Mouse (Mus musculus): ENCODE data around the gene Efhd1.

Gene Efhd1

DNA sequence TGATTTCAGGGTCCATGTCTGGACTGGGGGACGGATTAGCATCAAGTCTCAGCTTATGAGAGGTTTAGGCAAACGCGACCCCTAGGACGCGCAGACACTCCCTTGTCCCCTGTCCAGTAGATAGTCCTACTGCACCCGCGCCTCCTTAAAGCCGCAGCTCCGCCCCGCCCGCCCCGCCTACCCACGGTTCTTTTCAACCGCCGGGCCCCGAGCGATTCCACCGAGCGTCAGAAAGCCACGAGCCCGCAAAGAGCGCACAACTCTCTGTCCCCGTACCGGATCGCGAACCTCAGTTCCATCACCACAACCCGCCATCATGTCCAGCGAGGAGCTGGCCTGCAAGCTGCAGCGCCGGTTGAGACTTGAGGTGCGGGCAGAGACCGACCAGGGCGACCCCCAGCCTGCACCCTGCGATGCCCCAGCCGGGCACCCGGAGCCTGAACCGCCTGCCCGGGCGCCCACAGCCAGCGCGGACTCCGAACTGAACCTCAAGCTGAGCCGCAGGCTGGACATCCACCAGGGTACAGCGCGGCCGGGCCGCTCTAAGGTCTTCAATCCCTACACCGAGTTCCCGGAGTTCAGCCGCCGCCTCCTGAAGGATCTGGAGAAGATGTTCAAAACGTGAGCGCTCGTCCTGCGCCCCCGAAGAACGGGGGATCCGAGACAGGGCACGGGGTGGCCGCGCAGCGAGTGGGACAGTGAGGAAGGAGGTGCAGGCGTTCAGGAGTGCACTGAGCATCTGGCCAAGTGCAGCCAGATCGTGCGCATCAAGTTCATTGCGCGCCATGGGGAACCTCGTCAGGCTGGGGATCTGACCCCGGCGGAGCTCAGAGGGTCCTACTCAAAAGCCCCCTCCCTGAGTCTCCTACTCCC is at the start of gene Efhd1:
TSS of gene Efhd1 (plus strand) at position 230 of the 873 bp plus-strand sequence.
- DNase-seq (ENCODE audit: low read depth, low spot score) = peak; percentile 13

DNA sequence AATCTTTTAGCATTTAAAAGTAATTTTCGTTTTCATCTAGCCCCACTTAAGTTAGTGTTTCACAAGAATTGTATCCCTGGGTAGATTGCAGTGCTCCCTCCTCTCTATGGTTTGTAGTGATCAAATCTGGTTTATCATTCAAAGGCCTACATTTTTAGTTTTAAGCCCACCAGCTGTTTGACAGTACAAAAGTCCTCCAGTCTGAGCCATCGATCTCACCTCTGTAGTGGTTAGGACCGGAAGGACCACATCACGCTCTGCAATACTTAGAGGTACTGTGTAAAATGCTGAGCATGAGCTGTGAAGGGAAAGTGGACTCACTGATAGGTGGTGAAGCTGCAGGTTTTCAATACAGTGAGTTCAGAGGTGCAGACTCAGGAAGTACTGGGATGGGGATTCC is 49.4 kb upstream of the Efhd1 start:
- DNase-seq (ENCODE audit: low read depth, low spot score) = no peak

DNA sequence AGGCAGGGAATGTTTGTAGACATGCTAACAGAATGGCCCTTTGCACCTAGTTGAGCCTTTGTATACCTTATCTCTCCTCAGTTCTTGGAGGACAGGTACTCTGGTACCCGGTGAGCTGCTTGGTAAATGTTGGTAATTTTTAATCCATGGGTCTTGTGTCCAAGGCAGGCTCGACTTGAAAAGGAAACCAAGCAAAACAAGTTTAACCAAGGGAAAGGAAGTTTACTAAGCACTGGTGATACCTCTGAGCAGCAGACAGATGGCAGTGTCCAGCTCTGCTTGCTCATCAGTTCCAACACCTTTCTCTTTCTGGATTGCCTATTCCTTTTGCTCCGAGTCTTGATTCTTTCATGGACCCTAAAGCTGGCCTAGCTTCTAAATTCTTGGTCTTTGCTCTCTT is 46.2 kb upstream of the Efhd1 start:
- no peak for DNase-seq (ENCODE audit: low read depth, low spot score)

DNA sequence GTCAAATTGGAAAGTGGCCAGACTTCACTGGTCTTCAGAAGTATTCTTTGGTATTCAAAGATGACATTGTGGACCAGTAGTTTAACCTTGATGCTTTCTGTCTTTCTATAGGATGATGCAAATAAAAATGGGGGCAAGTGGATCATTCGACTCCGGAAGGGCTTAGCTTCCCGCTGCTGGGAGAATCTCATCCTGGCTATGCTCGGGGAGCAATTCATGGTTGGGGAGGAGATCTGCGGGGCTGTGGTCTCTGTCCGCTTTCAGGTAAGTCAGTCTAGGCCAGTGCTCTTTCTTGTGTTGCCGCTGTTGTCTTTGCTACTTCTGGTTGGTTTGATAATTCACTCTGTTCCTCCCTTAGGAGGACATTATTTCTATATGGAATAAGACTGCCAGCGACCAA is 38.4 kb upstream of the Efhd1 start:
- DNase-seq (ENCODE audit: low read depth, low spot score) = no peak

- DNase-seq (ENCODE audit: low read depth, low spot score) = no peak
Measured at GRCm38 (mm10) chr1:87226409-87227159, 37.6 kb upstream of the Efhd1 start.

DNA sequence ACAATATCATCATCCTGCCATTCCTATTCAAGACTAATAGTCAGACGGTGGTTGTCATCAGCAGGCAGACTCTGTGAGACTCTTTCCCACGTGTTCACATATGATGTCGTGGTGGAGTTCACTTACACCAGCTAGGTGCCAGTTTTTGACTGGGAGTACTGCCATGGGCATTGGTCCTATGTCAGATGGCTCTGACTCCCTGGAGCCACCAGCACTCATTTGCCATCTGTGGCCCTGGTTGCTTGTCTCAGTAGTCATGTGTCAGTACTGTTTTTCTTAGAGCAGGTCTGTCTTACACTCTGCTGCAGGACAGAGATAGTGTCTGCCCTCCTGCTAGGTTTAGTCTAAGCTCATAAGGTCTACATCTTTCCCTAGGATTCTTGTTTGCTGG is 37.0 kb upstream of the Efhd1 start:
- DNase-seq (ENCODE audit: low read depth, low spot score) = peak; percentile 79

DNA sequence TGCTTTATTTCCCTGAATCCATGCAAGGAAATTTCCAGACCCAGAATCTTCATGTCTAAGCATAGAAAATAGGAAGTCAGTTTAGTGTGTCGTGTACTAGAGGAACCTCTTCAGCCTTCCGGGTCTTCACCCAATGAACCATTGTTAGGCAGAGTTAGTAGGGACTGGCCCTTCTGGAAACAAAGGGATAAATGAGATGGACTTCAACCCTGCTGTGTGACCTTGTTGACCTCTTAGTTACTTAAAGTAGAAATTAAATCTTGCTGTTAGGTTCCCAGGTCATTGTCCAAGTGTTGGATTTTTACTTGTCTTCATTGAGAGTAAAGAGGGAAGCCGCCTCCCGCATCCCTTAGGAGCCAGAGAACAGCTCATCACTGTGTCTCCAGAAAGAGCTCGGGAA is 33.6 kb upstream of the Efhd1 start:
- DNase-seq (ENCODE audit: low read depth, low spot score) = no peak

- DNase-seq (ENCODE audit: low read depth, low spot score) = no peak
Measured at GRCm38 (mm10) chr1:87232197-87232596, 32.0 kb upstream of the Efhd1 start.

DNA sequence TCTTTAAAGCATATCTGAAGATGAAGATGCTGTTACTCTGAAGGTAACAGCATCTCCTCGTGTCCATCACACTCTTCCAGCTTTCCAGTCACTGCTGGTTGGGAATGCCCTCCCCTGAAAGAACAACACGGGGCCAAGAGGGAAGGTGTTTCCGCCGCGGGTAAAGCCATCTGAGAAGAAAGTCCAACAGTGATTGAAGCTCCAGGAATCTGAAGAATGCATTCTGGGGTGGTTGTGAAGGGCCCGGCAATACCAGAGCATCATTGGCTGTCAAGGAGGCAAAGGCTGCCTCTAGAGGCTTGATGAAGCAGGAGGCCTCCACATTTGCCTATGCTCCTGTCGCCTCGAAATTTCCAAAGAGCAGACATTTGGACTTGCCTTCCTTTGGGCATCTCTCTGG is 25.1 kb upstream of the Efhd1 start:
- no peak for DNase-seq (ENCODE audit: low read depth, low spot score)

GRCm38 (mm10) chr1:87243021-87243420 is 21.1 kb upstream of the Efhd1 start:
- DNase-seq (ENCODE audit: low read depth, low spot score) = no peak

DNA sequence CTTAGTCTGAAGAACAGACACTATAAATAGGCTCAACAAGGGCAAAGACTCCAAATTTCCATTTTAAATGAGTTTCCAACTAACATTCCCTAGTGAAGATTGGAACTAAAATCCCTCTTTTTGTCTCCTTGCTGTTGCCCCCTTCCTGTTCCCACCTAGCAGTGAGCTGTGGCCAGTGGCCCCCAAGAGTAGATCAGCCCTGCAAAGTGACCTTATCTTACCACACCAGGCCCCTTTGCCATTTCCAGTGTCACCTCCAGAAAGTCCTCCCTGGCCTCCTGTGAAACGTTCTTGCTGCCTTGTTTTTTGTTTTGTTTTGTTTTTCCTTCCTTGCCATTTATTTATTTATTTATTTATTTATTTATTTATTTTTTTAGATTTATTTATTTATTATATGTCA is 18.7 kb upstream of the Efhd1 start:
- no peak for DNase-seq (ENCODE audit: low read depth, low spot score)

DNA sequence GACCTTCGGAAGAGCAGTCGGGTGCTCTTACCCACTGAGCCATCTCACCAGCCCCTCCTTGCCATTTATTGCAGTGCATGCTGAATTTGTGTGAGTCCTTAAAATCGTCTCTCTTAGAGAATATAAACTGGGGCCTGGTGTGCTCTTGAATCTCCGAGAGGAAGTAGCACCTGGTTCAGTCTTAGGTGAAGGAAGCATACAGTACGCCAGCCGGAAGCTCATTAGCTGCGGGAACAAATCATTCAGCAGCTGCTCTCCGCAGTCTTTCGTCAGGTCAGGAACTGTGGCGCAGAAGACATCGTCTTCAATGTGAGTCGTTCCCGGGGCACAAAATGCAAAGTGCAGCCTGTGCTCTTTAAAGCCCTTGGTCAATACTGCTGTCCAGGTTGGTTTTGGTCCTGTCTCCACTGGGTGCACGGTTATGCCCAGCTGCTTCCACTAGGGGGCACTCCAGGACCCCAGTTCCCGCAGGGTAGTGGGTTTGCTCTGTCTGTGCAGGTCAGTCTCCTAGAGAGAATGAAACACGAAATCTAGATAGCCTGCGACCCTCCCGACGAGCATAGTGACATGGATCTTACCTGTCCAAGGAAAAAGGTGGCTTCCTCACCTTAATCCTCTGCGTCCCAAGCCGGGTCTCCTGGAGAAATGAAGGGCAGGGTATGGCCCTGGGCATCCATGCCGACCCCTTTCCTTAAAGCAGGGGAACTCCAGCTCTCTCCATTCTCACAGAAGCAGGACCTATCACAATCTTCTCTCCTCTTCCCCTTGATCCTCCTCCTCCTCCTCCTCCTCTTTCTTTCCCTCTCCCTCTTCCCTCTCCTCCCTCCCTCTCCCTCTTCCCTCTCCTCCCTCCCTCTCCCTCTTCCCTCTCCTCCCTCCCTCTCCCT is 18.0 kb upstream of the Efhd1 start:
- peak; percentile 35 for DNase-seq (ENCODE audit: low read depth, low spot score)

- no peak for DNase-seq (ENCODE audit: low read depth, low spot score)
Measured at GRCm38 (mm10) chr1:87252040-87252609, 12.0 kb upstream of the Efhd1 start.

DNA sequence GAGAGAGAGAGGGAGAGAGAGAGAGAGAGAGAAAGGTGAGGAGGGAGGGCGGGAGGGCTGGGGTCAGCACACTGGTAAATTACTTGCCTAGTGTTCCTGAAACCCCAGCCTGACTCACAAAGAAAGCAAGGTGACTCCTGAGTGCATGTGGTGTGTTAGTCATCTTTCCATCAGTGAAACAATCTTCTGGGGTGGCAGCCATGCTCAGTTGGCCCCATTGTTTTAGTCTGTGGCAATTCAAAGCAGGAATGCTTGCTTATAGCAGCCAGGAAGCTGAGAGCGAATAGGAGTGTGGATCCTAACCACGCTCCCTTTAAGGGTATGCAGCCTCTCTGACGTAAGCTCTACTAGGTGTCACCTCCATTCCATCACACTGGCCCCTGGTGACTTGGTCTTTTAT is 9.0 kb upstream of the Efhd1 start:
- no peak for DNase-seq (ENCODE audit: low read depth, low spot score)

DNA sequence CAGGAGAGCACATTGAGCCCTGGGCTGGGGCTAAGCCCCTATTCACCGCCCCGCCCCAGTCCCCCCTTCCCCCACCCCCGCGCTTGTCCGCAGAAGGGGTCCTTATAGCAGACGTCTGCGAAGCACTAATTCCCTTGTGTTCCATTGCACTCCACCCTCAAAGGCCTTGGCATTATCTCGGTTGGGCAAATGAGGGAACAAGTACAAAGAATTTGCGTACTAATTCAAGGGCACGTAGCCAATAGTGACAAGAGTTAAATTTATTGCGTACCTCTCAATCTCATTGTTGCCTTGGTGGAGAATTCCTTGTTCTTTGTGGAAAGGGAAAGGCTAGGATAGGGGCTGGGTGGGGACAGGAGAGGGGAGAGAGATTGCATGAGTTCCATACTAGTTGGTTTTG is 6.5 kb upstream of the Efhd1 start:
- no peak for DNase-seq (ENCODE audit: low read depth, low spot score)

GRCm38 (mm10) chr1:87258484-87258883 is 5.7 kb upstream of the Efhd1 start:
- DNase-seq (ENCODE audit: low read depth, low spot score) = peak; percentile 23

DNA sequence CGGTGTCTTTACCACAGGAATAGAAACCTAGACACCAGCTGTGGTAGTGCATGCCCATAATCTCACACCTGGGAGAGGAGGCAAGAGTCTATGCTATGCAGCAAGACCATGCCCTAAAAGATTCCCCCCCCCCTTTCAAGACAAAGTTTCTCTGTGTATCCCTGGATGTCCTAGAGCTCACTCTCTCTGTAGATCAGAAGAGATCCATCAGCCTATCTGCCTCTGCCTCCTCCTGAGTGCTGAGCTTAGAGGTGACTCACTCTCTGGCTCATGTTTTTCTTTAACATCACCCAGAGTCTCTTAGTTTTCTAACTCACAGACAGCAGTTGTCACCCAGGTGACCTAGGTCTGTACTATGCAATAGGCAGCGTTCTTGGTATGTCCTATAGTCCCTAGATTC is 4.8 kb upstream of the Efhd1 start:
- no peak for DNase-seq (ENCODE audit: low read depth, low spot score)

DNA sequence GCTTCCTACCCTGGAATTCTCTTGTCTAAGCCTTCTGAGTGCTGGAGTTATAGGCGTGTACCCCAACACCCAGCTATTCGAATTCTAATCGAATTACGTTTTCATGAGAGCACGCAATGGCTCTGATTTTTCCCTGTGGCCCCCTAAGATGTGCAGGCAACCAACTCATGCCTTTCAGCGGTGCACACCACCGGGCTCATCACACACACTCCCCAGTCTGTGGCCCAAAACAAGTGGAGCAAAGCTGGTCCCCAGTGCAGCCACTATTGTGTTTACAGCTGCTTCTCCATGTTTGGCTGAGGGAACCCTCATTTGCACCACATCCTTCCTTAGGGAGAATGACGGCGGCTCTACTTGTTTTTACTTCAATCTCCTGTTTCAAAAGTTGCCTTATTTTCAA is 906 bp upstream of the Efhd1 start:
- no peak for DNase-seq (ENCODE audit: low read depth, low spot score)

DNA sequence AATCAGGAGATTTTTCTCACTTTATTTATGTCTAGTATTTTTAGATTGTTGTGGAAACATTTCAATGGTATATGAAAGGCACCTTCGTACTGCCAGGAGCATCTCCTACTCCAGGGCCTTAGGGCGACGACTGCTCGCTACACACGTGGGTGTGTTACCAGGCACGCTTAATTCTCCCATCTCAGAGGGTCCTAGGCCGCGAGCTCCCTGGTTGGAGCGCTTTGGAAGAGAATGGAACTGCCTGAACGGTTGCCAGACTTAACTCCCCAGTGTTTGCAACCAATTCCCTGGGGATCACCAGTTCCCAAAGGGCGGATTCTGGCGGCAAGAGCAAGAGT is 398 bp upstream of the Efhd1 start:
- no peak for DNase-seq (ENCODE audit: low read depth, low spot score)

GRCm38 (mm10) chr1:87265200-87265599 is 1.0 kb downstream of the Efhd1 start:
- DNase-seq (ENCODE audit: low read depth, low spot score) = no peak

GRCm38 (mm10) chr1:87266296-87267090 is 2.3 kb downstream of the Efhd1 start:
- DNase-seq (ENCODE audit: low read depth, low spot score) = no peak

All from skeletal muscle tissue, adult 2 months (tissue).